18 mouse cellular contexts compared by ENCODE assay signal in the genomic region with DNA sequence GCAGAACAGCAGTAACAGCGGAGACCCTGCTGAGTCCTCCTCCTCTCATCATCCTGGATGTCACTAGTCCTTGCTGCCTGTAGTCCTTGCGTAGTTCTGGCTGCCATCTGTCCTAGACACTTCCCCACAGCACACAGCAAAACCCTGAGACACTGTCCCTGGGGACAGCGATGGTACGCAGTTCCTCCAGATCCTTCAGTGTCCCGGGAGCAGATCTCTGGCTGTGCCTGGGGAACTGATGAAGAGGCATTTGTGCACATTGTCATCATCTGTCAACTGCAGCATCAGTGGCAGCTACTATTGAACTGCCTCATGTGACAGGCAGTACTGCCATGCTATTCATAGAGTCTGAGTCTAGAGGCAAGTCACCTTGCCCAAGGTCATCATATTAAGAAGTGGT.
A peak's percentile ranks its signal among the peaks of the same experiment; 100 is the strongest.
DNase-seq lines count a peak whose midpoint lies in the region; ATAC-seq and TF ChIP-seq lines count a peak whose summit lies in the region.
"Had no signal": no experiment of that assay in that cellular context is flagged by ENCODE, and none has a peak within 500 bp of the region (broad histone marks: within the 10 kb centered on the region; RNA-seq: fewer than 3 reads in every experiment).

No protein-coding gene starts in this region.

- intact Hi-C loops in heart, postnatal 14 days (cut with DNase I): loop anchor here (5.0 kb wide), 1 partner anchor 106 kb away; the partner anchor contains the start of gene Daam1

- H3K4me1 ChIP-seq in hindbrain, embryonic 13.5 days (replicated peaks): peaks cover 25% of the 10 kb centered on the region
- peaks cover 3% of the 10 kb centered on the region; the same call in 1 of the 2 replicates for H3K4me1 ChIP-seq in hindbrain, embryonic 12.5 days
- peaks cover 7% of the 10 kb centered on the region for H3K4me1 ChIP-seq in cortical plate, adult 2 months (ENCODE audit: control insufficient read depth, insufficient read depth, low read length)
- peaks cover 72% of the 10 kb centered on the region for H3K4me1 ChIP-seq in heart, embryonic 10.5 days
- H3K4me1 ChIP-seq: embryonic facial prominence, embryonic 13.5 days; limb, embryonic 10.5 days had no signal

- no peak for TF ChIP-seq CTCF in cortical plate, adult 2 months (IDR thresholded peaks at IDR 0.05; ENCODE audit: extremely low read depth, insufficient read depth, low read length)

- no peak for TF ChIP-seq POLR2A in cortical plate, adult 2 months (IDR thresholded peaks at IDR 0.05; ENCODE audit: extremely low read depth, insufficient read depth, low read length)

- WGBS in hindbrain, embryonic 13.5 days: 62% methylated on average over 5 of the region's 5 CpGs
- WGBS in hindbrain, embryonic 12.5 days: 65% methylated on average over 5 of the region's 5 CpGs
- WGBS in heart, embryonic 10.5 days: 45% methylated on average over 5 of the region's 5 CpGs

- no peak for ATAC-seq in hindbrain, embryonic 13.5 days (ENCODE audit: low FRiP score)
- no peak for ATAC-seq in hindbrain, embryonic 12.5 days (ENCODE audit: low FRiP score)
- ATAC-seq: lung, postnatal 0 days; Patski had no signal

- H3K4me2 ChIP-seq in hindbrain, embryonic 13.5 days: no peak overlapping the region
- no peak overlapping the region for H3K4me2 ChIP-seq in hindbrain, embryonic 12.5 days (replicated peaks)
- H3K4me2 ChIP-seq: embryonic facial prominence, embryonic 13.5 days; liver, embryonic 13.5 days had no signal

- DNase-seq in heart, embryonic 10.5 days (ENCODE audit: low spot score): peak; percentile 88
- peak; percentile 40 to 47 for DNase-seq in heart, postnatal 14 days
- DNase-seq in adipocyte (ENCODE audit: low spot score): no peak
- DNase-seq in ovary, postnatal 36 days (ENCODE audit: low spot score): no peak
- DNase-seq: B cell, adult 2 months; cerebellum, adult 11 months; kidney, adult 11 months; kidney, postnatal 10 days; liver, embryonic 13.5 days; thymus, postnatal 25 days had no signal

- H3K9me3 ChIP-seq in hindbrain, embryonic 13.5 days: no peaks in the 10 kb centered on the region
- no peaks in the 10 kb centered on the region for H3K9me3 ChIP-seq in hindbrain, embryonic 12.5 days (replicated peaks)
- no peaks in the 10 kb centered on the region for H3K9me3 ChIP-seq in heart, embryonic 10.5 days
- H3K9me3 ChIP-seq: embryonic facial prominence, embryonic 13.5 days; limb, embryonic 10.5 days; liver, embryonic 13.5 days had no signal

- peak overlapping the region; percentile 48; the same call in 1 of the 2 replicates for H3K27ac ChIP-seq in hindbrain, embryonic 13.5 days
- no peak overlapping the region for H3K27ac ChIP-seq in hindbrain, embryonic 12.5 days
- H3K27ac ChIP-seq in cortical plate, adult 2 months (ENCODE audit: insufficient read depth, low read length): 0 out of 2 replicates have a peak overlapping the region, but pooled peaks have one; percentile 0
- peak overlapping the region; percentile 86 for H3K27ac ChIP-seq in heart, embryonic 10.5 days
- H3K27ac ChIP-seq: embryonic facial prominence, embryonic 13.5 days; limb, embryonic 10.5 days; stomach, postnatal 0 days had no signal

- no peak overlapping the region for H3K4me3 ChIP-seq in hindbrain, embryonic 13.5 days
- no peak overlapping the region for H3K4me3 ChIP-seq in hindbrain, embryonic 12.5 days
- H3K4me3 ChIP-seq in cortical plate, adult 2 months (ENCODE audit: insufficient read depth, low read length): no peak overlapping the region
- 0 out of 2 replicates have a peak overlapping the region, but pooled peaks have one; percentile 22 for H3K4me3 ChIP-seq in heart, embryonic 10.5 days
- H3K4me3 ChIP-seq: embryonic facial prominence, embryonic 13.5 days; limb, embryonic 10.5 days; liver, embryonic 13.5 days had no signal

- peaks cover 28% of the 10 kb centered on the region for H3K36me3 ChIP-seq in hindbrain, embryonic 13.5 days
- peaks cover 11% of the 10 kb centered on the region; the same call in 1 of the 2 replicates for H3K36me3 ChIP-seq in hindbrain, embryonic 12.5 days
- peaks cover 25% of the 10 kb centered on the region for H3K36me3 ChIP-seq in heart, embryonic 10.5 days

- no peaks in the 10 kb centered on the region for H3K27me3 ChIP-seq in hindbrain, embryonic 13.5 days
- H3K27me3 ChIP-seq in hindbrain, embryonic 12.5 days: no peaks in the 10 kb centered on the region
- no peaks in the 10 kb centered on the region for H3K27me3 ChIP-seq in heart, embryonic 10.5 days (ENCODE audit: insufficient read depth, poor library complexity, severe bottlenecking)
- H3K27me3 ChIP-seq: embryonic facial prominence, embryonic 13.5 days; liver, embryonic 13.5 days; Patski had no signal

- H3K9ac ChIP-seq in hindbrain, embryonic 13.5 days: no peak overlapping the region
- no peak overlapping the region for H3K9ac ChIP-seq in hindbrain, embryonic 12.5 days
- H3K9ac ChIP-seq: embryonic facial prominence, embryonic 13.5 days; liver, embryonic 13.5 days had no signal

Comparison
In these comparisons a context has a peak if more than half of its experiments do, and no peak if none do; other contexts are left out.
1. DNase-seq: peak in heart, embryonic 10.5 days (single experiment) and heart, postnatal 14 days (2 of 2); none in adipocyte (single experiment) and ovary, postnatal 36 days (single experiment).